Mouse (Mus musculus) MEL-GATA-1-ER (cell line): ENCODE data around the gene Mthfd1l.
"Not testable (repeated sequence)": the region's sequence is repeated elsewhere in the genome, so short reads cannot be mapped to it uniquely, and the experiment has no call there.

Experiments used
- DNase-seq: peaks from one replicate; pipeline ENCODE4 v3.0.0-alpha.2; 2012; ENCODE audit warnings: low read depth; ENCODE audit errors: extremely low read depth

Gene Mthfd1l

GRCm38 (mm10) chr10:4041691-4042090, 68.8 kb downstream of the Mthfd1l start:
- DNase-seq = no peak

DNA sequence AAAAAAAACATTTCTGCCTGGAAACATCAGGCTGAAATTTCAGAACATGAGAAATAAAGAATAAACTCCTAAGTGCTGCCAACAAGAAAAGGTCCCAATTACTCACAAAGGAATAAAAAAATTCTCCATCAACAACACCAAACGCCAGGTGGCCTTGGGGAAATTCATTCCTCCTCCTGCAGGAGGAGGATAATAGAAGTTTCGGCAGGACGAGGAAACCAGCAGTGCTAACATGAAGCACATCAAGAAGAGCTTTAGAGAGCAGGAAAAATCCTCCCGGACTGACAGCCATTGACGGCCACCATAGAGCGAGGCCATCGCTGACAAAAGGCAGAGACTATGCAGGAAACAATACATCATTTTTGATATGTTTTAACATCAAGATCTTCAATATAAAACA, 71.5 kb downstream of the Mthfd1l start:
- DNase-seq = no peak

DNA sequence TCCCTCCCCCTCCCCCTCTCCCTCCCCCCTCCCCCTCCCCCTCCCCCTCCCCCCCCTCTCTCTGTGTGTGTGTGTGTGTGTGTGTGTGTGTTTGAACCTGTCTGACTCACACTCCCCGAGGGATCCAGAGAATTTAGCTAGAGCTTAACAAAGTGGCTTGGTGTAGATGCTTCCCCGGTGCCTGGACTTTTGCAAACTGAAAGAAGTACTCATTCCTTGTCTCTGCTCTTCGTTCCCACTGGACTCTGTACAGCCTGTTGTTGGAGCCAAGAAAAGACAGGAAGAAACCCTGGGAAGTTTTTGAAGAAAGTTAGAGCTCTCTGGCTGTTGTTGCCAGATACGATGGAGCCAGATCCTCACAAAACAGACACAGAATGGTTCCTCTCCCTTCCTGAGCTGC, 73.6 kb downstream of the Mthfd1l start:
- no peak for DNase-seq

DNA sequence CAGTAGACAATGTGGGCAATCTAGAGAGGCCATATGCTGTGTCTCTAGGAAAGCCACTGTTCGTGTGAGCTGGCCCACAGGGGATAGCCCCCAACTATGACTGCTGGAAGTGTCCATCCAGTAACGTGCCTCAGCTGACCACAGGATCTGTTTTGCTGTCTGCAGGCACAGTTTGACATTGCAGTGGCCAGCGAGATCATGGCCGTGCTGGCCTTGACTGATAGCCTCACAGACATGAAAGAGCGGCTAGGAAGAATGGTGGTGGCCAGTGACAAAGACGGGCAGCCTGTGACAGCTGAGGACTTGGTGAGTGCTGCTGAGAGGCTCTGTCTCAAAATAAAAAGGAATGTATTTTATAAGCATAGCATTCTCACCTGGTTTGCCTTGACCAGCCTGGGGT, 74.7 kb downstream of the Mthfd1l start:
- DNase-seq = no peak

DNA sequence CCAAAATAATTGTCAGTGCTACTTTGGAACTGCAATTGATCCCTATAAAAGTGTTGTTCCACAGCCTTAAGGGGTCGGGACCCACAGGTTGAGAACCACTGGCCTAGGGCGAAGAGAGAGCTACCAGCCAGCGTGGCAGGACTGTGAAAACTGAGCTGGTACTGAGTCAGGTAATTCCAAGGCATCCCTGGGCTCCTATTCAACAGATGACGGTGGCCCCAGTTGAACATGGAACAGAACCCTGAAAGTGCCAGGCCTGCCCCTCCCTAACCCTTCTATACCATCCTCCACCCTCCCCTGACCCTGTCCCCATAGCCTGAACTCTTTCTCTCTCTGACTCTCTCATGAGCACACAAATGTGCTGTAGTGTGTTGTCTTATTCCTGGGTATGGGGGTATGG, 77.3 kb downstream of the Mthfd1l start:
- DNase-seq = no peak

DNA sequence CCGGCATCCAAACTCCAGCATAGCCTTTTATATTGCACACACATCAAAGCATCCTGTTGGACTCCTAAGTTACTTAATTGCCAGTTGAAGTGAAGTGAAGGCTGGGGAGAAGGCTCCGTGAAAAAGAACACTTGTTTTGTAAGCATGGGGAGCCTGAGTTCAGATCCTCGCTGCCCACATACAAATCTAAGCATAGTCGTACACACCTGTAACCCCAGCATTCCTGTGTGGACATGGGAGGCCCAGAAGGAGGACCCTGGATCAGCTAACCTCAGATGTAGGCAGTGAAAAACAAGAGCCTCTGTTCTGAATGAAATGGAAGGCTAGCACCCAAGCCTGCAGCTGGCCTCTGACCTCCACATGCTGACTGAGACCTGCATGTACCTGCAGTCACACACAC, 79.8 kb downstream of the Mthfd1l start:
- no peak for DNase-seq

GRCm38 (mm10) chr10:4053278-4054061, 80.6 kb downstream of the Mthfd1l start:
- DNase-seq = no peak

DNA sequence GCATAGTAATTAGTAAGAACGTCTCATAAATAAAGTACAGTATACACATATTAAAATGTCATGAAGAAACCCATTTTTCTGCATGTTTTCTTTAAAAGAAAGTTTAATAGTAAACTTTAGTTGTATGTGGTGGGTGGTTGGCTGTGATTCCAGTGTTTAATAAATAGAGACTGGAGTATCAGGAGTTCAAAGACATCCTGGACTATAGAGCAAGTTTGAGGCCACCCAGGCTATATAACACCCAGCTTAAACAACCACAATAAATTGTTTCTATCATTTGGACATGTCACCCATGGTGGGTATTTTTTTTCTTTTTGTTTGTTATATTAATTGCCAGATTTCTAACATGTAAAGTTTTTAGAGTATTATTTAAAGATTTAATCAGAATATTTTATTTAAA, 81.7 kb downstream of the Mthfd1l start:
- DNase-seq = no peak

DNA sequence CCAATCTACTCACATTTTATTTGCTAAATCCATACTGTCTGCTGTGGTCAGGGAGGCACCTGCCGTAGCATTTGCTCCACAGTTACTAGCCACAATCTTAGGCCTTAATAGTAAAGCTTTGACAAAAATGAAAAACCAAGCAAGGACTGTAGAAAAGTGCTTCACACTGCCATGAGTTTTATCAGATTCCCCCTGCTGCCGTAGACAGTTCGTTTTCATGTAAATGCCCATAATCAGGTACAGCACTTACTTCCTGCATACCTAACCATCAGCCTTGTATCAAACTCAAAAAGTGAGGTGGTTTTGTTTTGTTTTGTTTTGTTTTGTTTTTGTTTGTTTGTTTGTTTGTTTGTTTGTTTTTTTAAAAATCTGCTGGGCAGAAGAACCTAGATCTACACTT, 84.5 kb downstream of the Mthfd1l start:
- DNase-seq = peak; percentile 48

- DNase-seq = no peak
These were observed 84.9 kb downstream of the Mthfd1l start for GRCm38 (mm10) chr10:4057832-4058231.

- no peak for DNase-seq
These were observed 88.4 kb downstream of the Mthfd1l start for GRCm38 (mm10) chr10:4061071-4061987.

GRCm38 (mm10) chr10:4063537-4063936, 90.6 kb downstream of the Mthfd1l start:
- DNase-seq = no peak

GRCm38 (mm10) chr10:4065295-4066084, 92.6 kb downstream of the Mthfd1l start:
- no peak for DNase-seq

- no peak for DNase-seq
These were observed 96.4 kb downstream of the Mthfd1l start for GRCm38 (mm10) chr10:4069258-4069826.

DNA sequence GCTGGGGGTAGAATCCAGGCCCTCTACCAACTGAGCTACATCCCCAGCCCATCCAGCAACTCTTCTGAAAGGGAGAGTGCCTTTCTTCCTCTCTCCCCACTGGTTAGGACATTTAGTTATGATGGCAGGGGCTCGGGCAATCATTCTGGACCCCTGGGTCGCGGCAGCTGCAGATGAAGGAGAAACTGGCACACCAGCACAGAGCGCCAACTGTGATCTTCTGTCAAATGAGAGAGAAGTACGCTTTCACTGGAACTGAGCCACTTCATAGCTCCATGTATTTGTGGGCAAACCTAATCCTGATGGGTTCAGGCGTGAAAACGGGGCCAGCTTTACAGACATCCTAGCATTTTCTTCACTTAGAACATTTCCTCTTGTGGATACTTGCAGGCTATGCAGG, 97.1 kb downstream of the Mthfd1l start:
- DNase-seq = no peak

DNA sequence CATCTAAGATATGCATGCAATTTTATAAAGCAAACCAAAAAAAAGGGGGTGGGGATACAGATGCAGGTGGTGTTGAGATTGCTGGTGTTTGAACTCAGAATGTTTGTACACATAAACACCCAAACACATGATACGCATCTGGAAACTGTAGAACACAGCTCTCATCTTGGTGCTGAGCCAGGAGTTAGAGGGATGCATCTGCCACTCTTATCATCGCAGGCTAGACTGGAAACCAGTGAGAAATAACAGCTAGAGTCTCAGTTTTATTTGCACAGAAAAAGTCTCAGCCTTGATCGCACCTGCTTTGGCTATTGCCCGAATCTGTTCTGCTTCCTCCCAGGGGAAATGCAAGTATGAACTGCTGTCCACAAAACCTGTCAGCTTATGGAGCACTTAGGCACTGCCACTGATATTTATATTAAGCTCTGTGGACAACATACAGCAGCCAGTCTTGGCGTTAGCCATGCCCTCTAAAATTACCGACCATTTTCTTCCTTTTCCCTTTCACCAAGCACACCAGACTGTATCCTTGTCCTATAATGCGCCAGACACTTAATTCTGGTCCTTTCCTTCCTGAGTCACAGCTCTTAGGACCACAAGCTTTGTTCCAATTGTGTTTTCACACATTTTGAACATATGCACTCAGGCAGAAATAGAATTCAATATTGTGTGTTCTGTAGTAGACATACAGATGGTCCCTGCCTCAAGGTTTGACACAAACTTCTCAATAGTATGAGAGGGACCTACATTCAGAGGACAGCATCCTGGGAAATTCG, 98.3 kb downstream of the Mthfd1l start:
- DNase-seq = no peak

GRCm38 (mm10) chr10:4071845-4072345, 99.0 kb downstream of the Mthfd1l start:
- DNase-seq = no peak

DNA sequence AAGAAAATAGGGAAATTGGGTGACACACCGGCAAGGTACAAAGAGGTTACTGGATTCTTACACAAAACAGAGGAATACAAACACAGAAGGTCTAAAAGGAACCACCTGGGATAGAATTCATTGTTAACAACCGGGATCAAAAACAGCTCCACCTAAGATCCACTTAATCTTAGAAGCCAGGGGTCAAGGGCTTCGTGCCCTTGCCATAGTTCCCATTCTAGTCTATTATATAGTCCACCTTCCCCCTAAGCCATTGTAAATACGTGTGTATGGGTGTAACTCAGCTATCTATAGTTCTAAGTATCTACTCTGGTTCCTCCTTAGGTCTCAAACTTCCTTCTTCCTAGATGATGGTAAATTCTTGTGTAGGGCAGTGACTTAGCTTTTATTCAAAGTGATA, 99.6 kb downstream of the Mthfd1l start:
- not testable (repeated sequence) for DNase-seq

DNA sequence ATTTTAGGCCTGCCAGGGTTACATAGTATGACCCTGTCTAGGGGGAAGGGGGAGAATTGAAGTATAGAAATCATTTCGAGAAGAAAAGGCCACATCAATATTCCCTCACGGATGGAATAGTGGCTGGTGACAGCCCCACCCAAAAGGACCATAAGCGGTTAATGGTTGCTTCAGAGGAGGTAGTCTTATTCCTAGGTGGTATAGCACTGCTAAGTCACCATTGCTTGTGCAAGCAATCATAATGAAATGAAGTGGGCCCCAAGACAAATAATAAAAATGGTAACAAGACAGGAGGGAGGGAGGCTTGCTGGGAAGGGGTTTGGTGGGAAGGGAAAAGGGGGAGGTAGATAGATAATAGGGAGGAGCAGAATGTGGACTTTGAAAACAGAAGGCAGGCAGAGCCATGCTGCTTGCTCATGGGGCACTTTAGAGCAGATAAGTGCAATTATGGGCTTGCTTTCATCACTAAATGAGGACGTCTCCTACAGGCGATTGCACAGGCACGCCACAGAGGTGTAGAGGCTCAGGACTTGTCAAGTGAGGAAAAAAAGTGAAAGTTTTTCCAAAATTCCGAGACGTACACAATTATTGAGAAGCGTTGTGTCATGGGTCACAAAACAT, 105.4 kb downstream of the Mthfd1l start:
- DNase-seq = no peak
